Mouse (Mus musculus) pancreas, adult 10 weeks (tissue): ENCODE measurements around the gene Hexdc. TPM values are rescaled to one million over a fixed set of nuclear protein-coding genes. Genes with fewer than 3 reads are reported as not detected.

ENCODE experiments used
- polyA plus RNA-seq: library from polyadenylated mRNA; stranded (reverse); fragments of 350-450 nt; fragmentation: Illumina TruSeq; extraction: RNeasy Lipid Tissue Mini Kit (QIAGEN cat#74804); gene quantifications from one replicate; pipeline ENCODE4 v1.2.3, GENCODE M21; 2015; ENCODE audit warnings: low read depth, low replicate concordance; ENCODE audit not compliant: insufficient read depth

Hexdc gene
- polyA plus RNA-seq, result 6.0 TPM

GRCm38 (mm10) chr11:121204161-121205006, at the start of gene Hexdc, which contains the start of gene Ogfod3:
Gene Hexdc, plus strand, starts transcription at chr11:121204433.
Gene Ogfod3, minus strand, starts transcription at chr11:121204711.

GRCm38 (mm10) chr11:121159971-121160370, 44.3 kb upstream of the Hexdc start, which contains the start of gene Uts2r:
Gene Uts2r, plus strand, starts transcription at chr11:121160271.

DNA sequence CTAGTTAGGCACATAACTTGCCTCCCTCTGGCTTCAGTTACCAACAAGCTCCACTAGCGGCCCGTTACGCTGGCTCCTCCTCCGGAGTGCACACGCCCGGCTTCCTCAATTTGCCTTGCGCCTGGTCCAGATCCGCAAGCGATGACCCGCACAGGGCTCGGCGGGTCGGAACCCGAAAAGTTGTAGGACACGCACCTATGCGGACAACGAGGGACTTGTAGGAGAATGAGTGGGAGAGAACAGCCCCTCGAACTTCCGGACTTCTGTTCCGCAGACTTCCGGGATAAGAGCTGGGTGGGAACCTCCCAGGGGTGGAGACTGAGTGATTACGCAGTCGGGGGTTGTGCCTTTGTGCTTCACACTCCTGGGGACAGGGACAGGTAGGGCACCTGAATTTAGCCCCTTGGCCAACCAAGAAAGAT, 24.8 kb downstream of the Hexdc start, which contains the start of gene Cybc1:
Gene Cybc1, minus strand, starts transcription at position 305 of the 422 bp plus-strand sequence.

DNA sequence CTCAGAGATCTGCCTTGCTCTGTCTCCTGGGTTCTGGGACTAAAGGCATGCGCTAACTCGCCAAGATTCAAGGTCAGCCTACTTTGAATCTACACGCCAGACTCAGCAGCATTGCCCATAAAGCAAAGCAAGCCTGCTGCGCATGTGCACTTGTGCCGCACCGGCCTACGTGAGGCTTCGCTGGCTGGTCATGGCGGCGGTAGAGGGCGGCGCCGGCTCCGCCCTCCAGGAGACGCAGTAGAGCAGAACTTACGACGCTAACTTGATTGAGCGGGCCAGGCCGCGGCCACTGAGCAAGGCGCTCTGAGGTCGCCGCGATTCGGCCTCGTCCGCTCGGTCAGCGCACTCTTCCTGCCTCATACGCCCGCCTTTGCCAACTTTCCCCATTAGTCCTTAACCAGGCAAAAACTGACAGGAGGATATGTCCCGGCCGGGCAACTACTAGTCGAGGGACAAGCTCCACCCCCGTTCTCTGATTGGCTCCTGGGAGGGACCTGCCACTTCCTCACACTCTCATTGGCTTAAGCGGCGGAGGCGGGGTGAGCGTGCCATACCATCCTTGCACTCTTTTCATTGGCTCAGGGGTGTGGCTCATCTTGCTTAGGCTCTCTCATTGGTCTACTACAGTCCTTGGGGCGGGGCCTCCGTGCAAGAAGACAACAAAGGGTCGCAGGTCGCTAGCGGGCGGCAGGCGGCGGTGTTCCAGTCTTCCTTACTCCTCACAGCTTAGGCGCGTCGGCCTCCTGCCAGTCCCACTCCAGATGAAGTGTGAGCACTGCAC, 32.5 kb downstream of the Hexdc start, which contains the start of gene Narf:
Gene Narf, plus strand, starts transcription at position 690 of the 781 bp plus-strand sequence.

GRCm38 (mm10) chr11:121259160-121260100, 55.2 kb downstream of the Hexdc start, which contains the start of gene Foxk2:
Gene Foxk2, plus strand, starts transcription at chr11:121259990.

Other genes with a start within 250 kb of the Hexdc start
- gene Csnk1d, start 213.1 kb upstream of the Hexdc start, polyA plus RNA-seq, result 15.0 TPM
- gene Cd7, start 165.0 kb upstream of the Hexdc start, polyA plus RNA-seq, result not detected
- gene Sectm1b, start 140.9 kb upstream of the Hexdc start, polyA plus RNA-seq, result not detected
- not detected for gene Sectm1a, start 123.2 kb upstream of the Hexdc start, polyA plus RNA-seq
- not detected for gene Tex19.2, start 85.8 kb upstream of the Hexdc start, polyA plus RNA-seq
- gene Tex19.1, start 58.3 kb upstream of the Hexdc start, polyA plus RNA-seq, result not detected
- not detected for gene Uts2r, start 44.2 kb upstream of the Hexdc start, polyA plus RNA-seq
- gene Ogfod3, start 278 bp downstream of the Hexdc start, polyA plus RNA-seq, result 3.0 TPM
- 7.9 TPM for gene Cybc1, start 24.9 kb downstream of the Hexdc start, polyA plus RNA-seq
- gene Narf, start 32.8 kb downstream of the Hexdc start, polyA plus RNA-seq, result 3.6 TPM
- gene Foxk2, start 55.6 kb downstream of the Hexdc start, polyA plus RNA-seq, result 3.7 TPM
- 8.1 TPM for gene Wdr45b, start 150.0 kb downstream of the Hexdc start, polyA plus RNA-seq
- gene Rab40b, start 183.8 kb downstream of the Hexdc start, polyA plus RNA-seq, result 2.3 TPM
- 2.5 TPM for gene Fn3krp, start 217.0 kb downstream of the Hexdc start, polyA plus RNA-seq
- gene Fn3k, start 230.5 kb downstream of the Hexdc start, polyA plus RNA-seq, result 5.2 TPM
- gene Tbcd, start 247.5 kb downstream of the Hexdc start, polyA plus RNA-seq, result 11.4 TPM